Mouse (Mus musculus) right cerebral cortex, postnatal 25 days (tissue): ENCODE measurements around the gene Ncf4.
A peak's percentile ranks its signal among the peaks of the same experiment; 100 is the strongest.
"Not testable (repeated sequence)": the region's sequence is repeated elsewhere in the genome, so short reads cannot be mapped to it uniquely, and the experiment has no call there.

Source experiments
- DNase-seq: peaks from one replicate; pipeline ENCODE4 v3.0.0; 2022

Gene Ncf4

DNA sequence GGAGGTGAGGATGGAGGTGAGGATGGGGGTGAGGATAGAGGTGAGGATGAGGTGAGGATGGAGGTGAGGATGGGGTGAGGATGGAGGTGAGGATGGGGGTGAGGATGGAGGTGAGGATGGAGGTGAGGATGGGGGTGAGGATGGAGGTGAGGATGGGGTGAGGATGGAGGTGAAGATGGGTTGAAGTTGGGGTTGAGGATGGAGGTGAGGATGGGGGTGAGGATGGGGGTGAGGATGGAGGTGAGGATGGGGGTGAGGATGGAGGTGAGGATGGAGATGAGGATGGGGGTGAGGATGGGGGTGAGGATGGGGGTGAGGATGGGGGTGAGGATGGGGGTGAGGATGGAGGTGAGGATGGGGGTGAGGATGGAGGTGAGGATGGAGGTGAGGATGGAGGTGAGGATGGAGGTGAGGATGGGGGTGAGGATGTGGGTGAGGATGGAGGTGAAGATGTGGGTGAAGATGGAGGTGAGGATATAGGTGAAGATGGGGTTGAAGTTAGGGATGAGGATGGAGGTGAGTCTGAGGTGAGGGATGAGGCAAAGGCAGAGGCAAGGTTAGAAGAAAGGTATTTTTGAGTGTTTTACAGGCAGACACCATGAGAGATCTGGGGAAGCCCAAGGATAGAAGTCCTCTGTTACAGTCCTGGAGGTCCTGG is 12.1 kb downstream of the Ncf4 start:
- not testable (repeated sequence) for DNase-seq

DNA sequence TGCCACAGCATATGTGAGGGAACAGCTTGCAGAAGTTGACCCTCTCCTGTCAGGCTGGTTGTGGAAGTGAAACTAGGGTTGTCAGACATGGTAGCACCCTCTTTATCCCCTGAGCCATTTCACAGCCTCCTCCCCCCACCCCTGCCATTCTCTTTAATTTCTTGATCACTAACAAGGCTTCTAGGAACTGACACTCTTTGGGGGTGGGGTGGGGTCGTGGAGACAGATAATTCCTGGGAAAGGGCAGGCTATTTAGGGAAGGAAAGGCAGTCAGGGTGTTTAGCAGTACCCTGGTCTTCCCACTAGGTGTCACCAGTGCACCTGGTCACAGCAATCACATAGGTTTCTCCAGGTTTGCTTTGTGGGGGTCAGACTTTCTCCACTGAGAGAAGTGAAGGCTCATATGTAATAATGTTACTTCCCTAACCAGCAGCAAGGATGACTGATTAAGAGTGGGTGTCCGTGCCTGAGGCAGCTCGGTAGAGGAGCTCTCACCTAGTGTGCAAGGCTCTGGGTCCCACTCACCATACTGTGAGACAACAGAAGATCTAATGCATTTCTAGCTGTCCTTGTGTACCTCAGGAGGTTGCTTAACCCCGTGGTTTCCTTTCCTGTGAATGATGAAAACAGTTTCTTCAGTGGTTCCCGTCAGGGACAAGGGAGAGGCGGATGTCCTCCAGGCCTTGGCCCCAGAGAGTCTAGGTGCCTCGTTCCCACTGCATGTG is 12.9 kb downstream of the Ncf4 start:
- DNase-seq: peak; percentile 46

DNA sequence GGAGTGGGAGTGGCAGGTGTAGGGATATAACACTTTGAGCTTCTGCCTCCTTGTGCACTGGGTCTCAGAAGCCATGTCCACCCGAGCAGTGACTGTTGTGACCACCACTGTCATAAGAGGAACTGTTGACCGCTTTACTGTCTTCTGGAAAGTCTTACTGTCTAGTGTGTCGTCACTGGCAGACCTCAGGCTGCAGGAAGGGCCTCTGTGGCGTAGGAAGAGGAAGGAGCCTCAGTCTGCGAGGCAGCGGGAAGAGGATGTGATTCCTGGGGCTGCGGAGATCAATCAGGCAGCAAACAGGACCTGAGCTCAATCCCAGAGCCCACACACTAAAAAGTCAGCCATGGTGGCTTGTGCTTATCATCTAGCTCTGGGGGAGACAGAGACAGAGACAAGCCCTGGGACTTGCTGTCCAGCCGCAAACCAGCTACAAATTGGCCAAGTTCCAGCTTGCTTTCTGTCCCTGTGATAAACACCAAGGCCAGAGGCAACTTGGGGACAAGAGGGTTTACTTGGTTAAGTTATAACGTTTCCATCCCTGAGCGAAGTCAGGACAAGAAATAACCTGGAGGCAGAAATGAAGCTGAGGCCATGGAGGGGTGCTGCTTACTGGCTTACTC is 13.8 kb downstream of the Ncf4 start:
- no peak for DNase-seq

DNA sequence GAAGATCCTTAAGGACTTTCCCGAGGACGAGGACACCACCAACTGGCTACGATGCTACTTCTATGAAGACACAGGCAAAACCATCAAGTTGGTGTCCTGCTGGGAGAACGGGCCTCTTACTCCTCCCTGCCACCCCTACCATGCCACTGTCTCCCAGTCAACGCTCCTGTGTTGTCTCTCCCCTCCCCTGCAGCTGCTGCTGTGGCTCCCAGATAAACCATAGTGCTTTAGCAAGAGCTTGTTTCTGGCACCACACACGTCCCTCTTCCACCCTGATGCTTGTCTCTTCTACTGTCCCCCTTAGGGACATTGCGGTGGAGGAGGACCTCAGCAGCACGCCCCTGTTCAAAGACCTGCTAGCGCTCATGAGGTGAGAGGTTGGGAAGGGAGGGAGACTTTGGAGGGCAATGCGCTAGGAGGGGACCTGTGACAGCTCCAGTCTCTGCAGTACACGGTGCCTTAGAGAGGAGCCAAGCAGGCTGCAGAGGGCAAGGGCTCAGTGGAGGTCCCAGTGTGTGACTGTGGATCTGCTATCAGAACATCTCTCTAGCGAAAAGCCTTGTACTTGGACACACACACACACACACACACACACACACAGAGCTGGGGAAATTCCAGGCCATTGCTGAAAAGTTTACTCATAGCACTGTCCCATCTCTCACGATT is 16.2 kb downstream of the Ncf4 start:
- DNase-seq: no peak

DNA sequence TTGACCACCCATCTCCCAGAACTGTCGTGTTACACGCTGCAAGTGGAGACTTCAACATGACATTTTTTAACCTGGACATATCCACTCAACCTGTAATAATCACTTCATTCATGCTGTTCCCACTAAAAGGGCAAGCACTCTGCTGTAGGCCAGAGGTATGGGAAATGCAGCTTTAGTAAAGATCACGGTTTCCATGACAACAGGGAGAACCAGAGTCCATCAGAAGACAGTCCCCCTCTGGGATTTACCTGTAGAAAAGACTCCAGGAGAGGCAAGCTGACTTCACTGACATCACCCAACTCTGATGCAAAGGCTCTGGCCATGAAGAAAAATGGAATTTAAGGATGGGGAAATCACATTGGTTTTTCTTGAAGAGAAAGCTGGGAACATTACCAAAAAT is 18.7 kb downstream of the Ncf4 start:
- DNase-seq: no peak

DNA sequence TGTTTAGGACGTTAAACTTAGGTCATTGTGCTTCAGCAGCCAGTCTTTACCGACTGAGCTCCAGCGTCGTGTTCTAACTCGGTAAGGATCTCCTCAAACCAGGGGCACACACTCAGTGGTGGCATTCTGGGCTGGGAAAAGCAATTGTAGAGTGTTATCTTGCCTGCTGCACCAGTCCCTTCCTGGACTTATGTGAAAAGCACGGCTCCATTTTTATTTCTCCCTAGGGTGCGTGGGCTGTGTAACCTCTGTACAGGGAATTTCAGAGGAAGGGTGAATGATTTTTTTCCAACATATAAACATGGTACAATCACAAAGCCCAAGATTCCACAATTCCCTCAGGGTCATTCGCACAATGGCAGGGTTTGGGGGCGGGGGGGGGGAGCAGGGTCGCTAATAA is 22.8 kb downstream of the Ncf4 start:
- no peak for DNase-seq

DNA sequence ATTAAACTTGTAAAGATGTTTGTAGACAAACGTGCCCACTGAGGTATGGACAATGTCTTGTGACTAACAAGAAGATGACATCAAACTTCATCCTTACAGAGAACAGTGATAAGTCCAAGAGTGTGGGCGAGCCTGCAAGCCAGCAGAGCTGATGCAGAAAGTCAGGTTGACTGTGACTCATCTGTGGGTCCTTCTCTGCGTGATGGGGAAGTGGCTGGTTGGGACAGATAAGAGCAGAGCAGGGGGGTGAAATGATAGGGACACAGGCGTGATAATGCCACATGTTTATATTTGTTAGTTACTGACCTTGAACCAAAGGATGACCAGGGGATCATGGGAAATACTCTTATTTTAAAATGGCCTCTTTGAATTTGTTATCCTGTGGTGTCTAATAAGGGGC is 23.3 kb downstream of the Ncf4 start:
- DNase-seq: no peak

DNA sequence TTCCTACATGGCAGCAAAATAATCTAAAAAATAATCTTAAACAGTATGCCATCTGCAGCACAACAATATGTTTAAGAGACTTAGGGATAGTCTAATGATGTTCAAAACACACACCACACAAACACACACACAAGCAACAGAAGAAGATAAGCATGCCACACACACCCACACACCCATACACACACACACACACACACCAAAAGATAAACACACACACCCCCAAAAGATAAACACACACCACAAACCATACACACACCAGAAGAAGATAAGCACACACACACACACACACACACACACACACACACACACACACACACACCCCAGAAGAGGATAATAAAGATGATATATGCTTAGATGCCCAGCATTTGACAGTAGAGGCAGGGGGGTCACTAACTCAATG is 26.6 kb downstream of the Ncf4 start:
- no peak for DNase-seq

DNA sequence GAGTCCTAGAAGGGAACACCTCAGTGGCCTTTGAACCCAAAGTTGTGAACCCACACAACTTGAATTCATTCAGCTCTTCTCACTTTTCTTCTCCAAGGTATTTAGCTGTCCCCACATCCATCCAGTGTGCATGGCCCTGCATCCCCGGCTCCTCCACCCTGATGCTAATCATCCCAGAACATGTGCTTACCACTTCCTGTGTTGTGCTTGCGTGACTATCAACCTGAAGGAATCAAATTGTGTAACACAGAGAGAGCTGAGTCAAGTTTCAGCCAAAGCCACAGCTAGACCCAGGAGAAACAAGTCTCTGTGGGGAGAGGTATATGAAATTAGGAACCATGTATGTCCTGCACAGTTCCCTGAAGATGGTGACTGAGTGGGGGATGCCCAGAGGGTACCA is 33.7 kb downstream of the Ncf4 start:
- no peak for DNase-seq

DNA sequence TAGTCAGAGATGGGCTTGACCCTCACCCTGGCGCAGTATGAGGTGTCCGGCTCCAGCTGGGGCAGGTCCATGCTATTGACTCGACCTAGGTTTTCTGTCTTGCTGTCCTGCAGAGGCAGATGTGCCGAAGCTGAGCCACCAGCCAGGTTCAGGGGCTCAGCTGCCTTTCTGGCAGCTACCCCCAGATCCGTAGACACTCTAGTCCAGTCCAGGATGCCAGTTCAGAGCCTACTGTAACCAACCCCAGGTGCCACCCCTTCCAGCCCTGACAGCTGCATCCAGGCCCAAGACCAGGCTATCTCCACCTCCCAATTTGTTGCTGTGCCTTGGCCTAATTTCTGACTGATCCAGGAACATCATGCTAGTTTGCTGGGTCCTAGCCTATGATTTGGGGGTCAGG is 43.3 kb downstream of the Ncf4 start:
- DNase-seq: no peak

DNA sequence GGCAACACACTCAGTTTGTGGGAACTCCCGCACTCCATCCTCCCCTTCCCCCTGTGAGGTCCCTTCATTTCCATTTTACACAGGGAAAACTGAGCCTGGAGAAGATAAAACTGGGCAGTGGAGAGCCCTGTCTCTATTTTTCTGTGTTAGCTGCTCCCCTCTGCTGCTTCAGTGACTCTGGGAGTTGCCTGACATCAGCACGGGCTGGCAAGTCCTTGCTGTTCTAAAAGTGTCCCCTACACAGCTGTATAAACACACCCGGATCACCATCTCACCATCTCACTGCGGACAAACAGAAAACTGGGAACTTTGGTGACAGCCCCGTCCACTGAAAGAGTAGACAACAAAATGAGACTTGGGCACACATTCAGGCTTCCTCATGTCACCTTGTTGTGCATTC is 45.2 kb downstream of the Ncf4 start:
- not testable (repeated sequence) for DNase-seq

DNA sequence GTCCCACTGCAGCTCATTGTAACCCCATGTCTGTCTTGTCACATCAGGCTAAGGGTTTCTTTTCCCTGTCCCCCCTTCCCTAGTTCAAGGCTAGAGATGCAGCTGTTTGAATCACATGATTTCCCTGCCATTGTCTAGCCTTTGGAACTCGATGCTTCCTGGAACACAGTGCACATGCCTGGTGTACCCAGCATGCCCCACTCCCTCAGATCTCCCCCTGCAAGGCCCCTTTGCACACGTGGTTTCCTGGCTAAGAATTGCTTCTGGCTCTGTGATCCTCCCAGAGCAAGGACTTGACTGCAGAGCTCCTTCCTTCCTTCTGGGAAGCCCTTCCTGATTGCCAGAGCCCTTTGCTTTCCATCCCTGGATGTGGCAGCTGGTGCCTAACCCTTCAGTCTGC is 48.6 kb downstream of the Ncf4 start:
- not testable (repeated sequence) for DNase-seq

DNA sequence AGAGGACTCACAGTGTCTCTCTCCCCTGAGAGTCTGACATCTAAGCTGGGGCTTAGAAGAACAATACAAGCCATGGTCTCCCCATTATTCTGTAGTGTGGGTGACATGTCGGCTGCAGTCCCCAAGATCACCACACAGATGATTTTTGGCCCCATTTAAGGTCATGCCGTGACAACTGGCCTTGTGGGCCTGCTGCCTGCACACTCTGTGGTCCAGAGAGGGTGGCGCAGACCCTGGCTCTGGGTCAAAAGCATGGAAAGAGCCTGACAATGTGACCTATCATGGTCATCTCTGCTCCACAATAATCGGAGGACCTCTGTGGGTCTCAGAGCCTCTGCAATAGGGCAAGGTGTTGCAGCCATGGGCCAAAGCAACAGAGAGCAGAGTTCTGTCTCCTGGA is 49.1 kb downstream of the Ncf4 start:
- DNase-seq: no peak

DNA sequence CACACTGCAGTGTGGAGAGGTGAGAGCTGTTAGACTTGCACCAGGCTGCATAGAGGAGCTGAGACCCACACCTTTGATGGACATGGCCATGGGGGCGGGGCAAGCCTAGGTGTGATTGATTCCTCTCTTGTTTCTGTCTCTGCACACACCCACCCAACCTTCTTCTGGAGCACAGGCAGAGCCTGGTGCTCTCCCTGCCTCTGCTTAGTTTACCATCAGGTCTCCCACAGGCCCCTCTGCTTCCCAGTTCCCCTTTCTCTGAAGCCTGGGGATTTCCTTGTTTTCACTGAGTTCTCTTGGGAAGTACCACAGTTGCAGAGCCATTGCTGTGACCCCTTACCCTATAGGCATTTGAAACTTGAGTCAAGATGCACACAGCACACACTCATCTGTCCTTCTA is 54.0 kb downstream of the Ncf4 start:
- no peak for DNase-seq

DNA sequence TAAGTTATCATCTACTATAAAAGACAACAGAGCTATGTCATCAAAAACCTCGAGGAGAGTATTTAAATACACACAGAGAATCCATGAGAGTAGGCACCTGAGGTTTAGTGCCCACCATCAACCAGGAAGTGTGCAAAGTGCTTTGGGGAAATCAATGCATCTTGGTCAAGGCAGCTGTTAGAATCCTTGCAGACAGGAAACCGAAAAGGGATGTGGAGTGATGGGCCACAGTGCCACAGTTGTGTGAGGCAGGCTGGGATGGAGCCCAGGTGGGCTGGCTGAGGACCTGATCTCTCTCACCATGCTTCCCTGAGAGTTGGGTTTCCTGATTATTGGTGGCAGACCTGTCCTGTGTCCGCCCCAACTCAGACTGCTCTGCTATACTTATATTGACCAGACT is 55.0 kb downstream of the Ncf4 start:
- DNase-seq: no peak

DNA sequence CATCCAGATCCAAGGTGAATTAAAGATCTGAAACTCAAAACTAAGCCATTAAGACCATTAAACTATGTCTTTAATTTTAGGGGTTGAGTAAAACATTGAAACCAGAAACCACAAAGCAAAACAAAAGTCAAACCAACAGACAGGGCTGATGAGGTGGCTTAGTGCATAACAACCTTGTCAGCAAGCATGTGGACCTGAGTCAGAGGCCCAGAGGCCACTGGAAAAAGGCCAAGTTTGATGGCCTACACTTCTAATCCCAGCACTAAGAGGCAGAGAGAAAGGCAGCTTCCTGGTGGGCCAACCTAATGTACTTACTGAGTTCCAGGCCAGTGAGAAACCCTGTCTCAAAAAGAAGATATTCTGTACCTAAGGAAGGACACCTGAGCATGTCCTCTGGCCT is 56.2 kb downstream of the Ncf4 start:
- no peak for DNase-seq

DNA sequence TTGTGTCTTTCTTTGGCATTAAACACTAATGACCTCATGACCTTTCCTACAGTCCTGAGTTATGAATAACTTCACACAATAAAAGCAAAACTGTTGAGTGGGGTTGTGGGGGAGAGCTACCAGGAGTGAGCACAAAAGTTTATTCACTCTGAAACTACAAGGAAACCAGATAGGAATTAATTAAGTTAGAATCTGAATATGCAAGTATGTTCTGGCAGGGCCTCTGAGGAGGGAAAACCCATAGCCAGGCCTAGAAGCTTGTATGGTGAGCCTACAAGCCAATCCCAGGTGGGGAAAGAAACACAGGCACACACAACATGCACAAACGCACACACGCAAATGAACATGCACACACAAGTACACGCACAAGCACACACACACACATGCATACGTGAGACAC is 58.1 kb downstream of the Ncf4 start:
- DNase-seq: no peak

DNA sequence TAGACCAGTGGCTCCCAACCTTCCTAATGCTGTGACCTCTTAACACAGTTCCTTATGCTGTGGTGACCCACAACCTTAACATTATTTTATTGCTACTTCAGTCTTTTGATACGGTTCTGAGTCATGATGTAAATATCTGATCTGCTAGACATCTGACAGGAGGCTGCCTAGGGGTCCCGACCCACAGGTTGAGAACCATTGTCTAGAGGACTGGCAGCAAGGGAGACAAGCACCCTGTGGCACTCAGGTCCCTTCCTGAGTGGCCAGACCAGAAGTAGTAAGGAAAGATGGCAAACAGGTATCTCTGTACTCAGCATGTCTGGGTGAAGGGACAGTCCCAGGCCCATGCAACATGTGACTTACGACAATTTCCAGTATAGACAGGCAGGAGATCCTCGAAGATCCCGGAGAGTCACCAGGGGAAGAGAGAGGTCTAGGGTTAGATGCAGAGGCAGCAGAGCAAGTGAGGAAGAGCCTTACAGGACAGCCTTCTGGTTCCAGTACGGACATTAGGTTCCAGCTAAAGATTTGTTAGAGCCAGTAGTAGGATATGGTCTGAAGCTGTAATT is 59.1 kb downstream of the Ncf4 start:
- no peak for DNase-seq

DNA sequence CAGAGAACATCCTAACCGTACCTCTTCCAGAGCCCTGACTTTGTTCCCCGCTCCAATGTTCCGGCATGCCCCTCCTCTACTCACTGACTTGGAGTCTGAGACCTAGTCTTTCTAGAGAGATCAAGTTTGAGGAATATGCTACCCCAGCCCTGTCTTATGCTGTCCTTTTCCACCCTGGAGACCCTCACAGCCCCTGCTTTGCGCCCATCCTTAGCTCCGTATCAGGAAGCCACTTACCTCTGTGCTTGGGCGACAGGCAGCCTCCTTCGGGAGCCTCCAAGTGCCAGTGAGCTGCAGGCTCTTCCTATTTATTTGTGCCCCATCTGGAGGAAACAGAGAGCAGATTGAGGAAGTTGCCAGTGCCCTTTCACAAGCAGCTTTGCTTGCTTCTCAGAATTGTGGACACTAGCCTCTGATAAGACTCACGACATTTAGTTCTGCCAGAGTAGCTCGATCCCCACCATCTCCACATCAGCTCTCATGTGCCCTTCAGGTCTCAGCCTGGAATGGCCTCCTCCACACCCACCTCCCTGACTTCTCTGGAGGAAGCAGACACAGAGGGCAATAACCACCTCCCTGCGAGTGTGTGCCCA is 60.8 kb downstream of the Ncf4 start, which contains the start of gene Csf2rb2:
TSS of gene Csf2rb2 (minus strand) at position 381 of the 593 bp plus-strand sequence.
- no peak for DNase-seq

DNA sequence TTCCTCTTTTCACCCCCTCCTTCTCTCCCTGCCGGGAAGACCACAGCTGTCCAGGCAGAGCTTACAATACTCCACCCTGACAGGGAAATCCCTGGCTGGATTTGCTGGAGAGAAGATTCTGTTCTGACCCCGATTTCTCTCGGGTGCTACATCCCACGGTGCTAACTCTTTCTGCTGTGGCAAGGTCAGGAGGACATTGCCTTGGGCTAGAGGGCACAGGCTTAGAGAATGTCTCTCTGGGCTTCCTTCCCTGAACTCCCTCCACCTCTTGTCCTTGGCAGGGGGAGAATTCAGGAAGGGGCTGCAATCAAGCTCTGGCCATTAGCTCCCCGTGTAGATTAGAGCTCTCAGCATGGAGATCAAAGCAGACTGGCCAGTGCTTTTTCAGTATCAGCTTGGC is 65.3 kb downstream of the Ncf4 start:
- no peak for DNase-seq

DNA sequence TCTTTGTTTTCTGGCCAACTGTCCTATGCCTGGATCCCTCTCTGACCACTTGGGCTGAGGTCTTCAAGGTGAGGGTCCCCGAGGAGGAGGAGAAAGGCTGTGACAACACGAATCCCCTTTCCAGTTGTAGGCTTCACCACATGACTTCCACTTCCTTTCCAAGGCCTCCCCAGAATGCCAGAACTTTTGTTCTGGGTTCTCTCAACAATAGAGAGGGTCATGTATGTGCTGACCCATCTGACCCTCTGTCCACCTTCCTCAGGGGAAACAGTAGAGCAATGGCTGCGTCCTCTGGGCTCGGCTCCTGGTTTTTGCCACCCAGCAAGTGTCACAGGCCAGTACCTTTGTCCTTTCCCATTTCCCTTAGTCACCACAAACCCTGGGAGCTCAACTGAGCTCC is 66.4 kb downstream of the Ncf4 start:
- no peak for DNase-seq
